Mouse (Mus musculus): ENCODE measurements at regions not wholly inside any gene's neighbourhood (a gene's known extent, or its start where the extent isn't known, plus 50 kb on each side); places are given as distances from the start of the nearest gene placed in this dataset.

- no peak overlapping the region for H3K9ac ChIP-seq
- H3K27me3 ChIP-seq (replicated peaks): no peaks in the 10 kb centered on the region
- no peaks in the 10 kb centered on the region for H3K4me1 ChIP-seq (replicated peaks)
- H3K4me2 ChIP-seq: no peak overlapping the region
- H3K36me3 ChIP-seq: no peaks in the 10 kb centered on the region
- H3K9me3 ChIP-seq (replicated peaks): no peaks in the 10 kb centered on the region
- no peak overlapping the region for H3K27ac ChIP-seq (ENCODE audit: poor library complexity, severe bottlenecking)
- H3K4me3 ChIP-seq: no peak overlapping the region
- no peak for ATAC-seq (ENCODE audit: insufficient number of reproducible peaks, low FRiP score)
Observed at GRCm38 (mm10) chr7:71788401-71788800, 437.1 kb upstream of the Gm10295 start.

- no peaks in the 10 kb centered on the region for H3K4me1 ChIP-seq (replicated peaks)
- H3K27ac ChIP-seq (ENCODE audit: poor library complexity, severe bottlenecking): no peak overlapping the region
- H3K36me3 ChIP-seq: no peaks in the 10 kb centered on the region
- no peak overlapping the region for H3K9ac ChIP-seq
- H3K4me2 ChIP-seq: no peak overlapping the region
- ATAC-seq (ENCODE audit: insufficient number of reproducible peaks, low FRiP score): no peak
- H3K27me3 ChIP-seq (replicated peaks): no peaks in the 10 kb centered on the region
- 74% methylated on average over 4 of the region's 4 CpGs for WGBS
- H3K4me3 ChIP-seq: no peak overlapping the region
- no peaks in the 10 kb centered on the region for H3K9me3 ChIP-seq (replicated peaks)
Observed at GRCm38 (mm10) chr7:71782496-71782895, 431.2 kb upstream of the Gm10295 start.

DNA sequence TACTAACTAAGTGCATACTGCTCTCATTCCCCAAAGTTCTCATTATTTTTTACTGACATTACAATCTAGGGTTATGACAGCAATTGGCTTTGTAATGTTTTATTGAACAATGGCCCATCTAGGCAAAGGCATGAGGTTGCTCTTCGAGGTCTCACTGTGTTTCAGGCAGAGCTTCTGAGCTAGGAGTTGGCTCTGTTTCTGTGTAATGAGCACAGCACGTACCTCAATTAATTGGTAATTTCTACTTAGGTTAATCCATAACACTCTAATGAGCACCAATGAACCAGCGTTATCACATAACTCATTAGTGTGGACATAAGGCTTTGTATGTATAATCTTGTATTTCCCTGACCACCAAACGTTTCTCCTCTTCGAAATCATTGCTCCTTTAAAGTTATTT lies 398.6 kb upstream of the Gm10295 start:
- Histone ChIP-seq H3K9ac (no peak overlapping the region), H3K4me2 (no peak overlapping the region), H3K4me3 (no peak overlapping the region), H3K4me1 (replicated peaks) (no peaks in the 10 kb centered on the region), H3K36me3 (no peaks in the 10 kb centered on the region), H3K27me3 (replicated peaks) (no peaks in the 10 kb centered on the region), H3K27ac (ENCODE audit: poor library complexity, severe bottlenecking) (no peak overlapping the region), H3K9me3 (replicated peaks) (no peaks in the 10 kb centered on the region)
- ATAC-seq (ENCODE audit: insufficient number of reproducible peaks, low FRiP score): no peak
- WGBS: 80% methylated on average over 5 of the region's 5 CpGs

DNA sequence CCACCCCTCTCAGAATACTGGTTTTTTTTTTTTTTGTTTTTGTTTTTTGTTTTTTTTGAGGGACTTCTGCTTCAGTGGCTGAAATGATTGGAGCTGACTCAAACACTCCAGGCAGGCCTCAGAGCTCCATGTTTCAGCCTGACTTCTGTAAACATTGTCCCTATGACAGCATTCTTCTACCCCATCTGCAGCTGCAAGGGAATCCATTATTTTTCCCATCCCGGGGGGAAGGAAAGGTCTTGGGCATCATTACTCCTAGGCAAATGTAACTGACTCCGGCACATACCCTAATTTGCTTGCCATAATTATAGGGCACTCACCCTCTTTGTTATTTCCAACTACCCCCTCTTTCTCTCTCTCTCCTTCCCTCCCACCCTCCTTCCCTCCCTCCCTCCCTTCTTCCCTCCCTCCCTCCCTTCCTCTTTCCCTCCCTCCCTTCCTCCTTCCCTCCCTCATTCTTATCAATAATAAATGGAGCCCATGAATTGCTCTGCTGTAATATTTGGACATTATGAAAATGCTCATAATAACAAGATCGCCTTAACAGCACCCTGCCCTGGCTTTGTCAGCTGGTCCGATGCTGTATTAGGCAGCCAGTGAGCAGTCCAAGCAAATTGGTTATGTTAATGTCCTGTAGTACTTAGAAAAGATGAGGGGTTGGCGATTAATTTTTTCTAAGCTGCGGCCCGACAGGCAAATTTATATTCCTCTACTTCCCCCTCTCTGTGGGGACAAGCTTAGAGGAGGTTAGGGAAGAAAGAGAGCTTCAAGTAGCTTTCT lies 395.0 kb upstream of the Gm10295 start:
- Histone ChIP-seq H3K9ac (no peak overlapping the region), H3K4me3 (no peak overlapping the region), H3K27ac (ENCODE audit: poor library complexity, severe bottlenecking) (no peak overlapping the region), H3K36me3 (no peaks in the 10 kb centered on the region), H3K4me1 (replicated peaks) (no peaks in the 10 kb centered on the region), H3K27me3 (replicated peaks) (no peaks in the 10 kb centered on the region), H3K9me3 (replicated peaks) (no peaks in the 10 kb centered on the region), H3K4me2 (no peak overlapping the region)
- ATAC-seq (ENCODE audit: insufficient number of reproducible peaks, low FRiP score): no peak
- 73% methylated on average over 7 of the region's 7 CpGs for WGBS

DNA sequence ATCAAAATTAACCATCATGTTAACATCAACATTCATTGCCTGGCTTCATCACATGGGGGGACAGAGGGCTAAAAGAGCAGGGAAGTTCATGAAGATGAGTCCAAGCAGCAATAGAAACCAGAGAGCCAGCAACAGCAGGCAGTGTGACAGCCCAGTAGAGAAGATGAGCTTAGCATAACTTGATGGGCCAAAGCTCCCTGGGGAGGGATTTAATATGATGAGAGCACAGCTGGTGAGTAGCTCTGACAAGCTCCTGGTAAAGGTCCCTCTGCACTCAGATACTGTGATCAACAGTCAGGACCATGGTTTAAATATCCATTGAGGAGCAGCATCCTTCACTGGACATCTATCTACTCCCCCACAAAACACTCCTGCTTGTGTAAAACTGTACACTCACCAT lies 377.2 kb upstream of the Gm10295 start:
- ATAC-seq (ENCODE audit: insufficient number of reproducible peaks, low FRiP score): no peak
- H3K4me3 ChIP-seq: no peak overlapping the region
- no peaks in the 10 kb centered on the region for H3K27me3 ChIP-seq (replicated peaks)

GRCm38 (mm10) chr7:71708209-71708608 lies 356.9 kb upstream of the Gm10295 start:
- H3K27ac ChIP-seq (ENCODE audit: poor library complexity, severe bottlenecking): no peak overlapping the region
- peaks cover 14% of the 10 kb centered on the region for H3K4me1 ChIP-seq (replicated peaks)
- H3K27me3 ChIP-seq (replicated peaks): no peaks in the 10 kb centered on the region
- no peaks in the 10 kb centered on the region for H3K9me3 ChIP-seq (replicated peaks)
- H3K4me3 ChIP-seq: no peak overlapping the region
- H3K4me2 ChIP-seq: no peak overlapping the region
- H3K9ac ChIP-seq: no peak overlapping the region
- H3K36me3 ChIP-seq: no peaks in the 10 kb centered on the region
- 20% methylated on average over 4 of the region's 4 CpGs for WGBS
- no peak for ATAC-seq (ENCODE audit: insufficient number of reproducible peaks, low FRiP score)

More for the DNA sequence above, 377.2 kb upstream of the Gm10295 start:
- Histone ChIP-seq H3K36me3 (no peaks in the 10 kb centered on the region), H3K27ac (ENCODE audit: poor library complexity, severe bottlenecking) (no peak overlapping the region), H3K9me3 (replicated peaks) (no peaks in the 10 kb centered on the region), H3K9ac (no peak overlapping the region), H3K4me1 (replicated peaks) (no peaks in the 10 kb centered on the region), H3K4me2 (no peak overlapping the region)

- WGBS: 42% methylated on average over 3 of the region's 3 CpGs
- no peak for ATAC-seq (ENCODE audit: insufficient number of reproducible peaks, low FRiP score)
- Histone ChIP-seq H3K4me2 (peak overlapping the region; percentile 79; the same call in 1 of the 2 replicates), H3K4me1 (replicated peaks) (peaks cover 14% of the 10 kb centered on the region), H3K27ac (ENCODE audit: poor library complexity, severe bottlenecking) (peak overlapping the region; percentile 45), H3K27me3 (replicated peaks) (no peaks in the 10 kb centered on the region), H3K9ac (peak overlapping the region; percentile 73; the same call in 1 of the 2 replicates), H3K36me3 (no peaks in the 10 kb centered on the region), H3K9me3 (replicated peaks) (no peaks in the 10 kb centered on the region), H3K4me3 (no peak overlapping the region)
Observed at GRCm38 (mm10) chr7:71706201-71706600, 354.9 kb upstream of the Gm10295 start.

GRCm38 (mm10) chr7:71705426-71706050 lies 354.3 kb upstream of the Gm10295 start:
- peak; percentile 88 for ATAC-seq (ENCODE audit: insufficient number of reproducible peaks, low FRiP score)
- peak overlapping the region; percentile 79 for H3K4me2 ChIP-seq
- peaks cover 14% of the 10 kb centered on the region for H3K4me1 ChIP-seq (replicated peaks)
- peak overlapping the region; percentile 59 for H3K4me3 ChIP-seq
- H3K27ac ChIP-seq (ENCODE audit: poor library complexity, severe bottlenecking): peak overlapping the region; percentile 45
- peak overlapping the region; percentile 73 for H3K9ac ChIP-seq
- H3K9me3 ChIP-seq (replicated peaks): no peaks in the 10 kb centered on the region
- no peaks in the 10 kb centered on the region for H3K27me3 ChIP-seq (replicated peaks)
- under 1% methylated on average over 59 of the region's 59 CpGs for WGBS
- H3K36me3 ChIP-seq: no peaks in the 10 kb centered on the region

DNA sequence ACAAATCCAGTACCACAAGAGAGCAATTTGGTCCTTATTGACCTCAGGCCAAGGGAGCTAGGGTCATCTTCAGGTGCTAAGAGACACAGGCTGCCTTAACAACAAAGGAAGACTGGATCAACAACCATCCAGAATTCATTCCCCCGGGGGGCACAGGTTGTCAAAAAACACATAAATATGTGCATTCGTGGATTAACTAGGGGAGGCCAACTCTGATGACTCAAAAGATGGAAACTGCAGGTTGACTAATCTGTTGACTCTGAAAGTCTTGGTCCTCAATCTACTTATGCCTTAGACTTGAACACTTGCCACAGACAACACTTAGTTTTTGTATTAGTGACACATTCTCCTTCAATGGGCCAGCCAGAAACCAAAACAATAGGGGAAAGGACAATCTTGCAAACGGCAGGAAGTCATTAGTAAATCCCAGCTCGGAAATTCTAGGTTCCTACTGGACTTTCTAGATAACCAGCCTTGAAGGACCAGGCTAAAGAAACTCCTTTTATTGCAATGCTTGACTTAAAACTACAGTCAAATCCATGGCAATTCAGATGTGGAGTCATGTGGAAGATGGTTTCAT lies 353.5 kb upstream of the Gm10295 start:
- no peak overlapping the region for H3K9ac ChIP-seq
- ATAC-seq (ENCODE audit: insufficient number of reproducible peaks, low FRiP score): no peak
- peaks cover 14% of the 10 kb centered on the region for H3K4me1 ChIP-seq (replicated peaks)
- H3K4me3 ChIP-seq: peak overlapping the region; percentile 59; the same call in 1 of the 2 replicates
- H3K27me3 ChIP-seq (replicated peaks): no peaks in the 10 kb centered on the region
- 0 out of 2 replicates have a peak overlapping the region, but pooled peaks have one; percentile 45 for H3K27ac ChIP-seq (ENCODE audit: poor library complexity, severe bottlenecking)
- peak overlapping the region; percentile 79 for H3K4me2 ChIP-seq
- H3K9me3 ChIP-seq (replicated peaks): no peaks in the 10 kb centered on the region
- 45% methylated on average over 4 of the region's 4 CpGs for WGBS
- H3K36me3 ChIP-seq: no peaks in the 10 kb centered on the region
